Mouse (Mus musculus): ENCODE data around the gene Snrpd3.
"Not testable (repeated sequence)": the region's sequence is repeated elsewhere in the genome, so short reads cannot be mapped to it uniquely, and the experiment has no call there.

Snrpd3 gene

GRCm38 (mm10) chr10:75535423-75535822 lies 18.1 kb downstream of the Snrpd3 start:
- no peak for DNase-seq

- DNase-seq: no peak
These were observed 18.8 kb downstream of the Snrpd3 start for GRCm38 (mm10) chr10:75536123-75536522.

- no peak for DNase-seq
These were observed 30.6 kb downstream of the Snrpd3 start for GRCm38 (mm10) chr10:75547901-75548300.

GRCm38 (mm10) chr10:75548486-75548885 lies 31.1 kb downstream of the Snrpd3 start:
- no peak for DNase-seq

GRCm38 (mm10) chr10:75549886-75550285 lies 32.5 kb downstream of the Snrpd3 start:
- no peak for DNase-seq

GRCm38 (mm10) chr10:75551175-75551574 lies 33.8 kb downstream of the Snrpd3 start:
- no peak for DNase-seq

GRCm38 (mm10) chr10:75552106-75552505 lies 34.8 kb downstream of the Snrpd3 start:
- no peak for DNase-seq

- DNase-seq: no peak
These were observed 35.5 kb downstream of the Snrpd3 start for GRCm38 (mm10) chr10:75552701-75553450.

- no peak for DNase-seq
These were observed 36.7 kb downstream of the Snrpd3 start for GRCm38 (mm10) chr10:75554090-75554489.

GRCm38 (mm10) chr10:75555557-75555956 lies 38.2 kb downstream of the Snrpd3 start:
- DNase-seq: no peak

- no peak for DNase-seq
These were observed 38.7 kb downstream of the Snrpd3 start for GRCm38 (mm10) chr10:75556026-75556425.

- no peak for DNase-seq
These were observed 41.2 kb downstream of the Snrpd3 start for GRCm38 (mm10) chr10:75558515-75558914.

- DNase-seq: no peak
These were observed 41.8 kb downstream of the Snrpd3 start for GRCm38 (mm10) chr10:75559041-75559675.

GRCm38 (mm10) chr10:75559676-75560548 lies 42.6 kb downstream of the Snrpd3 start, which contains the start of gene Lrrc75b:
Gene Lrrc75b, minus strand, starts transcription at chr10:75560330.
- no peak for DNase-seq

- no peak for DNase-seq
These were observed 43.2 kb downstream of the Snrpd3 start for GRCm38 (mm10) chr10:75560549-75560899.

- DNase-seq: no peak
These were observed 43.8 kb downstream of the Snrpd3 start, which contains the start of gene Ggt1 for GRCm38 (mm10) chr10:75561071-75561654. Gene Ggt1, plus strand, starts transcription at chr10:75561604.

- DNase-seq: no peak
These were observed 45.2 kb downstream of the Snrpd3 start for GRCm38 (mm10) chr10:75562596-75562995.

- no peak for DNase-seq
These were observed 47.4 kb downstream of the Snrpd3 start for GRCm38 (mm10) chr10:75564687-75565265.

GRCm38 (mm10) chr10:75565436-75565835 lies 48.1 kb downstream of the Snrpd3 start:
- peak; percentile 46 to 52 for DNase-seq

GRCm38 (mm10) chr10:75565906-75566305 lies 48.6 kb downstream of the Snrpd3 start:
- peak in 1 of 2 experiments; percentile 34 for DNase-seq

GRCm38 (mm10) chr10:75566321-75566720 lies 49.0 kb downstream of the Snrpd3 start:
- no peak for DNase-seq

- DNase-seq: not testable (repeated sequence)
These were observed 49.4 kb downstream of the Snrpd3 start for GRCm38 (mm10) chr10:75566765-75567164.
